Mouse (Mus musculus): Measurements from ENCODE around the gene Nvl. TPM values are rescaled to one million over a fixed set of nuclear protein-coding genes. Genes with fewer than 3 reads are reported as not detected.

Nvl gene
- 37.4 and 64.3 TPM in 2 replicates for polyA plus RNA-seq (2012; rRNA removed)

GRCm38 (mm10) chr1:181143950-181144836 is at the start of gene Nvl, which contains the start of gene Cnih4:
Gene Nvl, minus strand, starts transcription at chr1:181144204.
Gene Cnih4, plus strand, starts transcription at chr1:181144693.

DNA sequence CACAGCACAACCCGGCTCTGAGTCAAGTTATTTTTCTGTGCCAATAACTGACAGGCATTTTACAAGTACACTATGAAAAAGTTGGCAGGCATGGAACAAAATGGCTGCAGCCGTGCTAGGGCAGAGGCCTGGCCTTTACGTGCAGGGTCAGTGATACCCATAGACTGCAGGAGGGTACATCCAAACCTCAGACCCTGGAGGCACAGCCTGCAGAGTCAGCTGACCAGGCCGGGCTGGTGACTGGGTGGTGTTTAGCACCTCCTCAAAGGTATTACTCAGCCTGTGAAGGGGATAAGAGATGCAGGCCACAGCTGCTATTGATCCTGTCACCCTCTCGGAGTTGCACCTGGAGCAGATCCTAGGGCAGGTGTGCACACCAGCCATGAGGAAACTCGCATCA is 93.1 kb downstream of the Nvl start, which contains the start of gene 9130409I23Rik:
Gene 9130409I23Rik, plus strand, starts transcription at position 301 of the 400 bp plus-strand sequence.

Other genes starting within 250 kb of the Nvl start
- gene Pycr2, start 239.9 kb downstream of the Nvl start, polyA plus RNA-seq (2012; rRNA removed): 56.5 and 60.9 TPM in 2 replicates
- 1.7 and 2.7 TPM in 2 replicates for gene Lefty1, start 209.2 kb downstream of the Nvl start, polyA plus RNA-seq (2012; rRNA removed)
- 4.0 and 10.2 TPM in 2 replicates for gene Tmem63a, start 201.9 kb downstream of the Nvl start, polyA plus RNA-seq (2012; rRNA removed)
- gene Ephx1, start 123.3 kb downstream of the Nvl start, polyA plus RNA-seq (2012; rRNA removed): 0.95 and 1.4 TPM in 2 replicates
- not detected in 2 replicates for gene 9130409I23Rik, start 93.0 kb downstream of the Nvl start, polyA plus RNA-seq (2012; rRNA removed)
- gene Cnih4, start 489 bp upstream of the Nvl start, polyA plus RNA-seq (2012; rRNA removed): 30.9 and 33.8 TPM in 2 replicates
- 67.8 and 80.1 TPM in 2 replicates for gene Wdr26, start 67.8 kb upstream of the Nvl start, polyA plus RNA-seq (2012; rRNA removed)
- gene Cnih3, start 208.4 kb upstream of the Nvl start, polyA plus RNA-seq (2012; rRNA removed): 0.90 and 1.1 TPM in 2 replicates